Mouse (Mus musculus) cortical plate, adult 2 months (tissue): ENCODE measurements around the gene Mbnl2.

ENCODE experiments used
- CTCF ChIP-seq: fragments of 200-500 bp; IDR thresholded peaks from 2 replicates; pipeline ENCODE4 v1.5.1; 2011; ENCODE audit warnings: mild to moderate bottlenecking, control low read depth, low read length; ENCODE audit not compliant: insufficient read depth; ENCODE audit errors: extremely low read depth
- POLR2A ChIP-seq: fragments of 200-500 bp; IDR thresholded peaks from 2 replicates; pipeline ENCODE4 v1.6.1; 2011; ENCODE audit warnings: mild to moderate bottlenecking, low read length, control low read depth; ENCODE audit not compliant: insufficient read depth; ENCODE audit errors: extremely low read depth

DNA sequence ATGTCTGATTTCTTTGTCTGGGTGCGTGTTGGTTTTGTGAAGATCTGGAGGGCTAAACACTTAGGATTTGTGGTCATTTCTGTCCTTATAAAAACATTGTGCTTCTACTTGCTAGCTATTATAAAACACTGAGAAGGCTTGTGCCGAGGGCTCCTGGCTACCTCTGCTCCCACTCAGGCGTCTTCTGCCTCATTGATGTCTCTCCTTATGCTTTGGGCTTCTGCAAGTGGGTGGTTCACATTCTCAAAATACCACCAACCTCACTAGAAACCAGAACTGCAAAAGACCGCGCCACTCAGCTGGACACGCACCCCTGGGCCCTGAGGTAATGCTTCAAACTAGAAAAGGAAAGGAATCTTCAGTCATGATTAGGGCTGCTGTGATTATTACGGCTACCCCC, 14.1 kb downstream of the Mbnl2 start:
- TF ChIP-seq POLR2A (no peak), CTCF (no peak)
